11 mouse cellular contexts compared by ENCODE assay signal in the genomic region with DNA sequence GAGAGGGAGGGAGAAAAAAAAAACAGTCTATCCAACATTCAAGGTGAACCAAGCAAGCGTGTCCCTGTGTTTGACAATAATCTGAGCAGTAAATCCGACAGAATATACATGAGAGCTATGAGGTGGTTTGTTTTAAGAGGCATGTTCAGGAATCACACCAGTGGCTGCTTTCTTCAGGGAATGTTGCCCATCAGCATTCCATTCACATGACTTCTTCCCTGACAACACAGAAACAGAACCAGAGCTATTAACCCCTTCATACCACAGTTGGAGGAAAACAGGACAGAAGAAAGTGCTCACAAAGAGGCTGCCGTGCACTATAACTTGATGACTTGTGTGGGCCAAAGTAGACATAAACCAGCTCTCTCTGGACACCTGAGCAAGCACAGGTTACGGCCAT. TPM values are rescaled to one million over a fixed set of nuclear protein-coding genes. Genes with fewer than 3 reads are reported as not detected.
DNase-seq lines count a peak whose midpoint lies in the region; ATAC-seq and TF ChIP-seq lines count a peak whose summit lies in the region.
"Had no signal": no experiment of that assay in that cellular context is flagged by ENCODE, and none has a peak within 500 bp of the region (broad histone marks: within the 10 kb centered on the region; RNA-seq: fewer than 3 reads in every experiment).

No protein-coding gene starts in this region.

- 29% methylated on average over 4 of the region's 4 CpGs for WGBS in intestine, embryonic 14.5 days
- 34% methylated on average over 4 of the region's 4 CpGs for WGBS in intestine, postnatal 0 days
- WGBS in embryonic facial prominence, embryonic 14.5 days: 53% methylated on average over 4 of the region's 4 CpGs
- WGBS in lung, embryonic 16.5 days: 40% methylated on average over 4 of the region's 4 CpGs
- whole genome bisulfite sequencing in forebrain, embryonic 13.5 days: 77% methylated on average over 4 of the region's 4 CpGs

- H3K4me3 ChIP-seq in intestine, embryonic 14.5 days (ENCODE audit: low read depth, low read length): no peak overlapping the region
- H3K4me3 ChIP-seq in intestine, postnatal 0 days (ENCODE audit: low read depth, low read length): no peak overlapping the region
- H3K4me3 ChIP-seq in embryonic facial prominence, embryonic 14.5 days (ENCODE audit: low read depth, low read length): no peak overlapping the region
- H3K4me3 ChIP-seq in lung, embryonic 16.5 days (ENCODE audit: low read length): no peak overlapping the region
- no peak overlapping the region for H3K4me3 ChIP-seq in forebrain, embryonic 13.5 days
- H3K4me3 ChIP-seq: hindbrain, embryonic 12.5 days had no signal

- ATAC-seq in intestine, embryonic 14.5 days (replicated peaks; ENCODE audit: low FRiP score, low TSS enrichment, low read depth): peak; percentile 43
- ATAC-seq in intestine, postnatal 0 days: no peak
- ATAC-seq in embryonic facial prominence, embryonic 14.5 days (ENCODE audit: low read depth): no peak
- 0 out of 2 replicates have a peak, but pooled peaks have one; percentile 9 for ATAC-seq in lung, embryonic 16.5 days (ENCODE audit: low read depth)
- ATAC-seq in forebrain, embryonic 13.5 days: no peak

- no peak for TF ChIP-seq CTCF in intestine, postnatal 0 days (IDR thresholded peaks at IDR 0.05; ENCODE audit: low read depth)

- no peak overlapping the region for H3K9ac ChIP-seq in intestine, embryonic 14.5 days (ENCODE audit: low read length)
- H3K9ac ChIP-seq in intestine, postnatal 0 days (ENCODE audit: low read depth, low read length): no peak overlapping the region
- no peak overlapping the region for H3K9ac ChIP-seq in embryonic facial prominence, embryonic 14.5 days (ENCODE audit: low read depth, low read length)
- H3K9ac ChIP-seq in lung, embryonic 16.5 days (ENCODE audit: low read length): no peak overlapping the region
- H3K9ac ChIP-seq in forebrain, embryonic 13.5 days: no peak overlapping the region
- H3K9ac ChIP-seq: hindbrain, embryonic 12.5 days had no signal

- DNase-seq in intestine, embryonic 14.5 days (ENCODE audit: low spot score): no peak
- DNase-seq in Muller cell, postnatal 12 days (ENCODE audit: inconsistent ontology term): peak; percentile 70
- peak; percentile 75 for DNase-seq in embryonic facial prominence, embryonic 14.5 days (ENCODE audit: low spot score)
- no peak for DNase-seq in frontal cortex, postnatal 10 days (ENCODE audit: low spot score in 2 of 2)
- DNase-seq: cerebellum, postnatal 10 days; thymus, postnatal 25 days had no signal

- no peak overlapping the region for H3K4me2 ChIP-seq in intestine, embryonic 14.5 days (ENCODE audit: low read length)
- no peak overlapping the region for H3K4me2 ChIP-seq in intestine, postnatal 0 days (replicated peaks; ENCODE audit: low read depth)
- H3K4me2 ChIP-seq in embryonic facial prominence, embryonic 14.5 days (ENCODE audit: low read depth, low read length): no peak overlapping the region
- H3K4me2 ChIP-seq in lung, embryonic 16.5 days (ENCODE audit: low read depth, low read length): peak overlapping the region; percentile 32
- no peak overlapping the region for H3K4me2 ChIP-seq in forebrain, embryonic 13.5 days
- H3K4me2 ChIP-seq: hindbrain, embryonic 12.5 days had no signal

- H3K4me1 ChIP-seq in intestine, embryonic 14.5 days (replicated peaks; ENCODE audit: control insufficient read depth, insufficient read depth, low read length): peaks cover 8% of the 10 kb centered on the region
- H3K4me1 ChIP-seq in intestine, postnatal 0 days (replicated peaks; ENCODE audit: control insufficient read depth, insufficient read depth, low read length): no peaks in the 10 kb centered on the region
- no peaks in the 10 kb centered on the region for H3K4me1 ChIP-seq in embryonic facial prominence, embryonic 14.5 days (ENCODE audit: control insufficient read depth, insufficient read depth, low read length)
- peaks cover 3% of the 10 kb centered on the region for H3K4me1 ChIP-seq in lung, embryonic 16.5 days (replicated peaks; ENCODE audit: control insufficient read depth, insufficient read depth, low read length)
- no peaks in the 10 kb centered on the region for H3K4me1 ChIP-seq in forebrain, embryonic 13.5 days
- H3K4me1 ChIP-seq: hindbrain, embryonic 12.5 days had no signal

- no peaks in the 10 kb centered on the region for H3K36me3 ChIP-seq in intestine, embryonic 14.5 days (ENCODE audit: control insufficient read depth, insufficient read depth, low read length)
- H3K36me3 ChIP-seq in intestine, postnatal 0 days (ENCODE audit: control insufficient read depth, insufficient read depth): no peaks in the 10 kb centered on the region
- H3K36me3 ChIP-seq in embryonic facial prominence, embryonic 14.5 days (ENCODE audit: control insufficient read depth, insufficient read depth, low read length): no peaks in the 10 kb centered on the region
- H3K36me3 ChIP-seq in lung, embryonic 16.5 days (ENCODE audit: control insufficient read depth, insufficient read depth, low read length): no peaks in the 10 kb centered on the region
- H3K36me3 ChIP-seq in forebrain, embryonic 13.5 days (ENCODE audit: poor library complexity, severe bottlenecking): no peaks in the 10 kb centered on the region
- H3K36me3 ChIP-seq: hindbrain, embryonic 12.5 days had no signal

- no peaks in the 10 kb centered on the region for H3K27me3 ChIP-seq in intestine, embryonic 14.5 days (replicated peaks; ENCODE audit: control insufficient read depth, insufficient read depth, low read length)
- no peaks in the 10 kb centered on the region for H3K27me3 ChIP-seq in intestine, postnatal 0 days (replicated peaks; ENCODE audit: control insufficient read depth, insufficient read depth, low read length)
- no peaks in the 10 kb centered on the region for H3K27me3 ChIP-seq in embryonic facial prominence, embryonic 14.5 days (replicated peaks; ENCODE audit: control insufficient read depth, insufficient read depth, low read length)
- H3K27me3 ChIP-seq in lung, embryonic 16.5 days (ENCODE audit: control insufficient read depth, insufficient read depth, low read depth, low read length): no peaks in the 10 kb centered on the region
- no peaks in the 10 kb centered on the region for H3K27me3 ChIP-seq in forebrain, embryonic 13.5 days
- H3K27me3 ChIP-seq: hindbrain, embryonic 12.5 days had no signal

- no peaks in the 10 kb centered on the region for H3K9me3 ChIP-seq in intestine, embryonic 14.5 days (ENCODE audit: control insufficient read depth, low read length)
- no peaks in the 10 kb centered on the region for H3K9me3 ChIP-seq in intestine, postnatal 0 days (ENCODE audit: control insufficient read depth)
- no peaks in the 10 kb centered on the region for H3K9me3 ChIP-seq in embryonic facial prominence, embryonic 14.5 days (ENCODE audit: control insufficient read depth, low read length)
- H3K9me3 ChIP-seq in lung, embryonic 16.5 days (ENCODE audit: control insufficient read depth, low read length): no peaks in the 10 kb centered on the region
- no peaks in the 10 kb centered on the region for H3K9me3 ChIP-seq in forebrain, embryonic 13.5 days (replicated peaks)
- H3K9me3 ChIP-seq: hindbrain, embryonic 12.5 days had no signal

- H3K27ac ChIP-seq in intestine, embryonic 14.5 days (ENCODE audit: low read depth): peak overlapping the region; percentile 27; the same call in 1 of the 2 replicates
- no peak overlapping the region for H3K27ac ChIP-seq in intestine, postnatal 0 days (ENCODE audit: low read depth, low read length)
- H3K27ac ChIP-seq in embryonic facial prominence, embryonic 14.5 days (replicated peaks; ENCODE audit: low read depth, low read length): no peak overlapping the region
- peak overlapping the region; percentile 57; the same call in 1 of the 2 replicates for H3K27ac ChIP-seq in lung, embryonic 16.5 days (ENCODE audit: low read length)
- H3K27ac ChIP-seq in forebrain, embryonic 13.5 days: no peak overlapping the region
- H3K27ac ChIP-seq: hindbrain, embryonic 12.5 days; macrophage had no signal

RNA-seq across cellular contexts. Expression of a gene that starts 16.5 kb away (rescaled TPM):
- 31.2 and 34.2 TPM in 2 replicates for polyA plus RNA-seq in intestine, embryonic 14.5 days (2014; fragmentation: Nextera tagmentation; extraction: Ambion mirVana)
- polyA plus RNA-seq in intestine, postnatal 0 days (2015; fragmentation: Nextera tagmentation; extraction: Ambion mirVana): 12.5 and 12.7 TPM in 2 replicates
- polyA plus RNA-seq in embryonic facial prominence, embryonic 14.5 days (2014; fragmentation: Nextera tagmentation; extraction: Ambion mirVana): 24.6 and 25.8 TPM in 2 replicates
- 26.6 and 27.2 TPM in 2 replicates for polyA plus RNA-seq in lung, embryonic 16.5 days (2015; fragmentation: Nextera tagmentation; extraction: Ambion mirVana)
- 22.6 and 23.5 TPM in 2 replicates for polyA plus RNA-seq in forebrain, embryonic 13.5 days (2015; fragmentation: Nextera tagmentation; extraction: Ambion mirVana)

RNA-seq across cellular contexts. Expression of a gene that starts 37.1 kb away (rescaled TPM):
- 4.9 and 6.2 TPM in 2 replicates for polyA plus RNA-seq in intestine, embryonic 14.5 days (2014; fragmentation: Nextera tagmentation; extraction: Ambion mirVana)
- 2.4 and 3.1 TPM in 2 replicates for polyA plus RNA-seq in intestine, postnatal 0 days (2015; fragmentation: Nextera tagmentation; extraction: Ambion mirVana)
- polyA plus RNA-seq in embryonic facial prominence, embryonic 14.5 days (2014; fragmentation: Nextera tagmentation; extraction: Ambion mirVana): 1.4 and 1.7 TPM in 2 replicates
- polyA plus RNA-seq in lung, embryonic 16.5 days (2015; fragmentation: Nextera tagmentation; extraction: Ambion mirVana): 6.9 and 7.3 TPM in 2 replicates
- 0.10 TPM in 1 of 2 replicates, not detected in the other for polyA plus RNA-seq in forebrain, embryonic 13.5 days (2015; fragmentation: Nextera tagmentation; extraction: Ambion mirVana)
- polyA plus RNA-seq: macrophage had no signal

Comparison
In these comparisons a context has a peak if more than half of its experiments do, and no peak if none do; other contexts are left out.
1. ATAC-seq: peak in intestine, embryonic 14.5 days (single experiment) and lung, embryonic 16.5 days (single experiment); none in intestine, postnatal 0 days (single experiment), embryonic facial prominence, embryonic 14.5 days (single experiment) and forebrain, embryonic 13.5 days (single experiment).
2. H3K27ac ChIP-seq: peak in intestine, embryonic 14.5 days (single experiment) and lung, embryonic 16.5 days (single experiment); none in intestine, postnatal 0 days (single experiment), embryonic facial prominence, embryonic 14.5 days (single experiment) and forebrain, embryonic 13.5 days (single experiment).
3. DNase-seq: peak in Muller cell, postnatal 12 days (single experiment) and embryonic facial prominence, embryonic 14.5 days (single experiment); none in intestine, embryonic 14.5 days (single experiment) and frontal cortex, postnatal 10 days (0 of 2).